In the genomic region with DNA sequence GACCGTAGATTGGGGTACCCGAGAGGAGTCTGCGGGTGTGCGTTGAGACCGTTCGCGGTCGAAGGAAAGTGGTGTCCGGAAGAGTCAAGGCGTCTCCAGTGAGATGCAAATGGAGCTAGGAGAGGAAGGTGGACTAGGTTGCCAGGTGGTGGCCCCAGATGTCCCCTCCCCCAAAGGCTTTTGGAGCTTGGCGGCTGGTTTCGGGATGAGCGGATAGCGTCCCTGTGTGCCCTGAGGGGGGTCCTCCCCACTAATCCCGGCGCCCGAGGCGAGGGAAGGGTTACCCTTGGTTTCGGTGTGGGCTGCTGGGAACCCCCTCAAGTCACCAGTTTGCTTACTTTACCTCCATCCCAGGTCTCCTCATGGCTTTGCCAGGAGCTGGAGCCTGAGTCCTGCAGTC, we compare ENCODE assay signal across 8 mouse cellular contexts. TPM values are rescaled to one million over a fixed set of nuclear protein-coding genes. Genes with fewer than 3 reads are reported as not detected.
DNase-seq lines count a peak whose midpoint lies in the region; ATAC-seq lines count a peak whose summit lies in the region.

No protein-coding gene starts in this region.

- peaks cover 21% of the 10 kb centered on the region for H3K4me1 ChIP-seq in embryonic facial prominence, embryonic 10.5 days
- peaks cover 19% of the 10 kb centered on the region for H3K4me1 ChIP-seq in hindbrain, embryonic 12.5 days
- peaks cover 44% of the 10 kb centered on the region for H3K4me1 ChIP-seq in midbrain, embryonic 10.5 days

- peak overlapping the region; percentile 49 for H3K9ac ChIP-seq in hindbrain, embryonic 12.5 days

- intact Hi-C loops in left cerebral cortex, postnatal 25 days (cut with DNase I), result no loop called here

- H3K4me2 ChIP-seq in hindbrain, embryonic 12.5 days (replicated peaks), result peak overlapping the region; percentile 94

- WGBS in embryonic facial prominence, embryonic 10.5 days, result 1% methylated on average over 19 of the region's 19 CpGs
- WGBS in hindbrain, embryonic 12.5 days, result 2% methylated on average over 19 of the region's 19 CpGs
- under 1% methylated on average over 19 of the region's 19 CpGs for WGBS in midbrain, embryonic 10.5 days

- H3K27me3 ChIP-seq in embryonic facial prominence, embryonic 10.5 days (replicated peaks; ENCODE audit: low read depth, poor library complexity, severe bottlenecking), result peaks cover 82% of the 10 kb centered on the region
- peaks cover 61% of the 10 kb centered on the region for H3K27me3 ChIP-seq in hindbrain, embryonic 12.5 days
- peaks cover 74% of the 10 kb centered on the region for H3K27me3 ChIP-seq in midbrain, embryonic 10.5 days (ENCODE audit: low read depth, poor library complexity, severe bottlenecking)

- no peak for ATAC-seq in hindbrain, embryonic 12.5 days (ENCODE audit: low FRiP score)

- peak; percentile 58 for DNase-seq in kidney, adult 18-20 months
- no peak for DNase-seq in kidney, adult 9 months
- DNase-seq in embryonic facial prominence, embryonic 10.5 days (ENCODE audit: low spot score), result peak; percentile 40
- peak; percentile 26 for DNase-seq in midbrain, embryonic 10.5 days (ENCODE audit: low spot score)
- no peak for DNase-seq in layer of hippocampus, adult 9-11 months
- no peak for DNase-seq in left cerebral cortex, postnatal 25 days (ENCODE audit: low spot score in 2 of 2)
- DNase-seq in cerebellum, adult 9-10 months, result no peak

- H3K4me3 ChIP-seq in embryonic facial prominence, embryonic 10.5 days, result peak overlapping the region; percentile 64
- peak overlapping the region; percentile 51 for H3K4me3 ChIP-seq in hindbrain, embryonic 12.5 days
- peak overlapping the region; percentile 68 for H3K4me3 ChIP-seq in midbrain, embryonic 10.5 days

- H3K27ac ChIP-seq in embryonic facial prominence, embryonic 10.5 days (replicated peaks), result no peak overlapping the region
- H3K27ac ChIP-seq in hindbrain, embryonic 12.5 days, result no peak overlapping the region
- no peak overlapping the region for H3K27ac ChIP-seq in midbrain, embryonic 10.5 days (replicated peaks)

- no peaks in the 10 kb centered on the region for H3K9me3 ChIP-seq in embryonic facial prominence, embryonic 10.5 days
- no peaks in the 10 kb centered on the region for H3K9me3 ChIP-seq in hindbrain, embryonic 12.5 days (replicated peaks)
- no peaks in the 10 kb centered on the region for H3K9me3 ChIP-seq in midbrain, embryonic 10.5 days (replicated peaks)

- no peaks in the 10 kb centered on the region for H3K36me3 ChIP-seq in embryonic facial prominence, embryonic 10.5 days (replicated peaks)
- no peaks in the 10 kb centered on the region for H3K36me3 ChIP-seq in hindbrain, embryonic 12.5 days
- H3K36me3 ChIP-seq in midbrain, embryonic 10.5 days, result no peaks in the 10 kb centered on the region

RNA-seq across cellular contexts. Expression of gene Cdh1, which starts 0.8 kb away (rescaled TPM):
- polyA plus RNA-seq in embryonic facial prominence, embryonic 10.5 days (2016; fragmentation: Nextera tagmentation; extraction: Ambion mirVana), result 22.1 and 24.4 TPM in 2 replicates
- 6.9 and 9.2 TPM in 2 replicates for polyA plus RNA-seq in hindbrain, embryonic 12.5 days (2016; fragmentation: Nextera tagmentation; extraction: Ambion mirVana)
- 8.2 and 8.7 TPM in 2 replicates for polyA plus RNA-seq in midbrain, embryonic 10.5 days (2016; fragmentation: Nextera tagmentation; extraction: Ambion mirVana)
- 1 to 10 TPM; 2.3 to 2.5 TPM for total RNA-seq in left cerebral cortex, postnatal 25 days (2021)

RNA-seq across cellular contexts. Expression of gene Gm10073, which starts 30.7 kb away (rescaled TPM):
- 6.0 and 8.1 TPM in 2 replicates for polyA plus RNA-seq in embryonic facial prominence, embryonic 10.5 days (2016; fragmentation: Nextera tagmentation; extraction: Ambion mirVana)
- polyA plus RNA-seq in hindbrain, embryonic 12.5 days (2016; fragmentation: Nextera tagmentation; extraction: Ambion mirVana), result 3.2 and 3.8 TPM in 2 replicates
- polyA plus RNA-seq in midbrain, embryonic 10.5 days (2016; fragmentation: Nextera tagmentation; extraction: Ambion mirVana), result 5.7 and 7.1 TPM in 2 replicates
- 10 to 100 TPM; 72.9 to 84.4 TPM for total RNA-seq in left cerebral cortex, postnatal 25 days (2021)

Comparison
In these comparisons a context has a peak if more than half of its experiments do, and no peak if none do; other contexts are left out.
1. DNase-seq: peak in kidney, adult 18-20 months (single experiment), embryonic facial prominence, embryonic 10.5 days (single experiment) and midbrain, embryonic 10.5 days (single experiment); none in kidney, adult 9 months (single experiment), layer of hippocampus, adult 9-11 months (single experiment), left cerebral cortex, postnatal 25 days (0 of 2) and cerebellum, adult 9-10 months (single experiment).
2. Peak in every context shown above with its lines, with median percentiles within 50 percentile points of each other: H3K4me3 ChIP-seq.